Comparison of ENCODE assay signal across 28 mouse cellular contexts in genomic region chr2:163239945-163240344, GRCm38 (mm10). TPM values are rescaled to one million over a fixed set of nuclear protein-coding genes. Genes with fewer than 3 reads are reported as not detected.
A peak's percentile ranks its signal among the peaks of the same experiment; 100 is the strongest.
DNase-seq lines count a peak whose midpoint lies in the region; ATAC-seq and TF ChIP-seq lines count a peak whose summit lies in the region.
"Had no signal": no experiment of that assay in that cellular context is flagged by ENCODE, and none has a peak within 500 bp of the region (broad histone marks: within the 10 kb centered on the region; RNA-seq: fewer than 3 reads in every experiment).

No protein-coding gene starts in this region.

- no peaks in the 10 kb centered on the region for H3K9me3 ChIP-seq in heart, embryonic 13.5 days
- no peaks in the 10 kb centered on the region for H3K9me3 ChIP-seq in lung, embryonic 15.5 days
- H3K9me3 ChIP-seq in lung, postnatal 0 days (ENCODE audit: low read length), result no peaks in the 10 kb centered on the region
- H3K9me3 ChIP-seq: liver, embryonic 12.5 days; midbrain, embryonic 12.5 days; neural tube, embryonic 12.5 days had no signal

- TF ChIP-seq CTCF in lung, postnatal 0 days (IDR thresholded peaks at IDR 0.05), result no peak

- H3K4me3 ChIP-seq in heart, embryonic 13.5 days, result no peak overlapping the region
- no peak overlapping the region for H3K4me3 ChIP-seq in lung, embryonic 15.5 days
- H3K4me3 ChIP-seq in lung, postnatal 0 days (ENCODE audit: low read depth, low read length), result no peak overlapping the region
- H3K4me3 ChIP-seq: liver, embryonic 12.5 days; midbrain, embryonic 12.5 days; myocyte; neural tube, embryonic 12.5 days had no signal

- ATAC-seq in heart, embryonic 13.5 days (ENCODE audit: extremely low read depth, insufficient number of reproducible peaks, low FRiP score, low TSS enrichment), result no peak
- ATAC-seq in lung, embryonic 15.5 days (ENCODE audit: borderline replicate concordance, extremely low read depth, low FRiP score, low TSS enrichment), result peak; percentile 9; the same call in 1 of the 2 replicates
- no peak for ATAC-seq in lung, postnatal 0 days
- ATAC-seq: activated CD4-positive, CD25-positive, alpha-beta regulatory T cell, adult 4 months; forebrain, postnatal 0 days; liver, embryonic 12.5 days; liver, postnatal 0 days had no signal

- H3K36me3 ChIP-seq in heart, embryonic 13.5 days, result no peaks in the 10 kb centered on the region
- H3K36me3 ChIP-seq in lung, embryonic 15.5 days, result no peaks in the 10 kb centered on the region
- H3K36me3 ChIP-seq in lung, postnatal 0 days (ENCODE audit: insufficient read depth, low read length), result no peaks in the 10 kb centered on the region
- H3K36me3 ChIP-seq: liver, embryonic 12.5 days; midbrain, embryonic 12.5 days; neural tube, embryonic 12.5 days had no signal

- no peak overlapping the region for H3K4me2 ChIP-seq in heart, embryonic 13.5 days
- H3K4me2 ChIP-seq in lung, embryonic 15.5 days, result no peak overlapping the region
- no peak overlapping the region for H3K4me2 ChIP-seq in lung, postnatal 0 days (replicated peaks; ENCODE audit: low read depth, low read length)
- H3K4me2 ChIP-seq: hindbrain, embryonic 14.5 days; liver, embryonic 12.5 days; midbrain, embryonic 12.5 days; neural tube, embryonic 12.5 days had no signal

- H3K27me3 ChIP-seq in heart, embryonic 13.5 days (replicated peaks), result no peaks in the 10 kb centered on the region; the same call in 1 of the 2 replicates
- no peaks in the 10 kb centered on the region for H3K27me3 ChIP-seq in lung, embryonic 15.5 days
- no peaks in the 10 kb centered on the region for H3K27me3 ChIP-seq in lung, postnatal 0 days (replicated peaks; ENCODE audit: insufficient read depth, low read length)
- H3K27me3 ChIP-seq: midbrain, embryonic 12.5 days had no signal

- H3K4me1 ChIP-seq in heart, embryonic 13.5 days, result peaks cover 9% of the 10 kb centered on the region
- peaks cover 23% of the 10 kb centered on the region for H3K4me1 ChIP-seq in lung, embryonic 15.5 days
- H3K4me1 ChIP-seq in lung, postnatal 0 days (ENCODE audit: insufficient read depth, low read depth, low read length), result peaks cover 4% of the 10 kb centered on the region; the same call in 1 of the 2 replicates

- no peak overlapping the region for H3K27ac ChIP-seq in heart, embryonic 13.5 days (replicated peaks)
- no peak overlapping the region for H3K27ac ChIP-seq in lung, embryonic 15.5 days
- no peak overlapping the region for H3K27ac ChIP-seq in lung, postnatal 0 days (ENCODE audit: low read length)
- H3K27ac ChIP-seq: hindbrain, embryonic 14.5 days; liver, embryonic 12.5 days; midbrain, embryonic 12.5 days; neural tube, embryonic 12.5 days had no signal

- peak overlapping the region; percentile 33; the same call in 1 of the 2 replicates for H3K9ac ChIP-seq in heart, embryonic 13.5 days
- no peak overlapping the region for H3K9ac ChIP-seq in lung, embryonic 15.5 days
- H3K9ac ChIP-seq in lung, postnatal 0 days (replicated peaks; ENCODE audit: low read depth), result no peak overlapping the region
- H3K9ac ChIP-seq: forebrain, postnatal 0 days; hindbrain, embryonic 14.5 days; liver, embryonic 12.5 days; liver, postnatal 0 days; midbrain, embryonic 12.5 days; neural tube, embryonic 12.5 days had no signal

- TF ChIP-seq EP300 in lung, postnatal 0 days (IDR thresholded peaks at IDR 0.05), result no peak

- 18% methylated on average over 8 of the region's 8 CpGs for WGBS in heart, embryonic 13.5 days
- WGBS in lung, embryonic 15.5 days, result 44% methylated on average over 8 of the region's 8 CpGs
- 52% methylated on average over 8 of the region's 8 CpGs for WGBS in lung, postnatal 0 days

- no peak for DNase-seq in heart, adult 18-20 months
- no peak for DNase-seq in lung, postnatal 0 days (ENCODE audit: low spot score)
- DNase-seq in MN1 (ENCODE audit: low spot score), result peak; percentile 62
- DNase-seq in brain, adult 2 months (ENCODE audit: low read depth, low spot score), result peak; percentile 45
- DNase-seq in kidney, adult 18-20 months, result no peak
- DNase-seq in right cerebral cortex, postnatal 4 days, result no peak
- DNase-seq: adrenal gland, adult 2 months; adrenal gland, postnatal 36 days; B cell, adult 2 months; cerebellum, adult 2 months; cerebellum, postnatal 14 days; forebrain, postnatal 0 days; kidney, adult 8-10 months; kidney, postnatal 10 days; layer of hippocampus, postnatal 36 days; liver, postnatal 0 days; lung, postnatal 14 days; right cerebral cortex, adult 18-20 months; thymus, postnatal 14 days had no signal

RNA-seq across cellular contexts. Expression of gene Tox2, which starts 37.0 kb away (rescaled TPM):
- polyA plus RNA-seq in heart, embryonic 13.5 days (2015; fragmentation: Nextera tagmentation; extraction: Ambion mirVana), result 2.5 and 3.6 TPM in 2 replicates
- 1 to 10 TPM; 1.1 to 1.2 TPM for total RNA-seq in heart, adult 18-20 months (2021)
- polyA plus RNA-seq in lung, embryonic 15.5 days (2015; fragmentation: Nextera tagmentation; extraction: Ambion mirVana), result 2.8 and 3.3 TPM in 2 replicates
- 4.3 and 7.2 TPM in 2 replicates for polyA plus RNA-seq in lung, postnatal 0 days (2015; fragmentation: Nextera tagmentation; extraction: Ambion mirVana)
- total RNA-seq: hematopoietic stem cell, adult 5-6 weeks had no signal

Comparison
In these comparisons a context has a peak if more than half of its experiments do, and no peak if none do; other contexts are left out.
1. DNase-seq: peak in MN1 (single experiment) and brain, adult 2 months (single experiment); none in heart, adult 18-20 months (0 of 2), lung, postnatal 0 days (single experiment), kidney, adult 18-20 months (single experiment) and right cerebral cortex, postnatal 4 days (single experiment).